Mouse (Mus musculus) thymus, postnatal 25 days (tissue): Measurements from ENCODE around the gene Actr3b.
"Not testable (repeated sequence)": the region's sequence is repeated elsewhere in the genome, so short reads cannot be mapped to it uniquely, and the experiment has no call there.

Experiments used
- DNase-seq: peaks from one replicate; pipeline ENCODE4 v3.0.0; 2022

Gene Actr3b

GRCm38 (mm10) chr5:25791570-25791969 is 31.8 kb downstream of the Actr3b start:
- DNase-seq, result no peak

- DNase-seq, result no peak
Measured at GRCm38 (mm10) chr5:25797776-25798175, 38.0 kb downstream of the Actr3b start.

GRCm38 (mm10) chr5:25800929-25801328 is 41.1 kb downstream of the Actr3b start:
- DNase-seq, result no peak

- DNase-seq, result no peak
Measured at GRCm38 (mm10) chr5:25801744-25802143, 41.9 kb downstream of the Actr3b start.

GRCm38 (mm10) chr5:25804569-25804968 is 44.8 kb downstream of the Actr3b start:
- no peak for DNase-seq

DNA sequence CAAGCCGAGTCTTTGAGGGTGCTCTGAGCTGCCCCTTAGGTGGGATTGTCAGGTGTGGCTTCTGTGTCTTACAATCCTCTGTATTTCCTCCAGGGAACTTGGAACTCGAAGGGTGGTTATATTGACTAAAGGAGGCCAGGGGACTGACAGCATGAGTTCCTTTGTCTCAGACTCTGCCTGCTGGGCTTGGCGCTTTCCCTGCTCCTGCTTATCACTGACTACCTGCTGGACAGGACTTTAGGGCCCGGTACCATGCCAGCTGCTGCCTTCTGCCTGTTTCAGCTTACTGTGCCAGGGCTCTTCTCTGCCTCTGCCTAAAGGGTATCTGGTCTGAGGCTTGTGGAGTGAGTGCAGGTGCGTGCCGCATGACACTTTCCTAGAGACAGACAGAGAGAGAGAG is 53.1 kb downstream of the Actr3b start:
- no peak for DNase-seq

DNA sequence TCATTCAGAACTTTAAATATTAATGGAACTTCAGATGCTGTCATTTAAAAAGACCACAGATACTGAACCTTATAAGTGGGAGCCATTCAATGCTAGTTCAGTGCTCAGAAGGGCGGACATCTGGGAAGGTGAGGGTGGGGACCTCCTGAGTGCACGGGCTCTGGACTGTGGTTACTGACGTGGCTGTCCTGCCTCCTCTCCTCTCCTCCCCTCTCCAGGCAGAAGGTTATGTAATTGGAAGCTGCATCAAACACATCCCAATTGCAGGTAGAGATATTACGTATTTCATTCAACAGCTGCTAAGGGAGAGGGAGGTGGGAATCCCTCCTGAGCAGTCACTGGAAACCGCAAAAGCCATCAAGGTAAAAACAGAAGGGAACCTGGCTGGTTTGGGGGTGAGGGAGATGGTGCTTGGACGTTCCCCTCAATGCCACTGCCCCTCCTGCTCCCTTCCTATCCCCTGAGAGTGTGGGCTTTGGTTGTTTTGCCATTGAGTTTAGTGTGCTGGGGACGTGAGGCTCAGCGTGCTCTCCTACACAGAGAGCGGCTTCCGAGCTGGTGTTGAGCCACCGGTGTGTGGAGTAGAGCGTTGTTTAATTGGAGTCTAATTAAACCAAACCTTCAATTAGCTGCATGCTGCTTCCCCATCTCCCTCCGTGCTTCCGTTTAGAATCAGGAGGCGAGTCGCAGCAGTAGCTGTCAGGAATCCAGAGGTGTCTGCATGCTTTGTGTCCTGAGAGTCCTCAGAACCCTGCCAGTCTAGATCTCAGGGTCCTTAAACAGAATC is 69.7 kb downstream of the Actr3b start:
- no peak for DNase-seq

- DNase-seq, result no peak
Measured at GRCm38 (mm10) chr5:25830802-25831201, 71.0 kb downstream of the Actr3b start.

DNA sequence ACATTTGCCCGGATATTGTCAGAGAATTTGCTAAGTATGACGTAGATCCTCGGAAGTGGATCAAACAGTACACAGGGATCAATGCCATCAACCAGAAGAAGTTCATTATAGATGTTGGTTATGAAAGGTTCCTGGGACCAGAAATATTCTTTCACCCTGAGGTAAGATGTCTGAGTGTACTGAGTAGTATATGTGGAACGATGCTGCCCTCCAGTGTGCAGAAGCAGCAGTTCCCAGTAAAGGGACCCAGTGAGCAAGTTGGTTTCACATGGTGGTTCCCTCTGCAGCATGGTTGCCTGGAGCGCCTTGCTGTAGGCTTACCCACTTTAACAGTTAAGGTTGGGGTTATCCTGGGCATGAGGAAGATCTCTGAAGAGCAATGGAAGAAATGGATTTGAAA is 71.8 kb downstream of the Actr3b start:
- peak; percentile 18 for DNase-seq

DNA sequence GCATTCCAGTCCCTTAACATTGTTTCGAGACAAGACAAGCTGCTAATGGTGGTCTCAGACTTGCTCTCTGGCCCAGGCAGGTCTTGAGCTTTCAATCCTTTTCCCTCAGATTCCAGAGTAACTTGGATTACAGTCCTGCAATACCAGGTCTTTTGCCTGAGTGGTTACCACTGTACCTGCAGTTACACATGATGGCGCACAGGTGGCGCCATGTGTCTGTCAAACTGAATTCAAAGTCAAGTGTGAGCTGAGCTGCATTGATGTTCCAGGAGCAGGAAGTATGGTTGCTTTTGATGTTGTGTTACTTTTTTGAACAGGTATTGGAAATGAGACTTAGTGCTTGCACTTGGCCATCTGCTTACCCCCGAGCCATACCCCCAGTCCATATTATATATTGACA is 79.6 kb downstream of the Actr3b start:
- DNase-seq, result peak; percentile 42

- no peak for DNase-seq
Measured at GRCm38 (mm10) chr5:25846558-25846957, 86.8 kb downstream of the Actr3b start.

DNA sequence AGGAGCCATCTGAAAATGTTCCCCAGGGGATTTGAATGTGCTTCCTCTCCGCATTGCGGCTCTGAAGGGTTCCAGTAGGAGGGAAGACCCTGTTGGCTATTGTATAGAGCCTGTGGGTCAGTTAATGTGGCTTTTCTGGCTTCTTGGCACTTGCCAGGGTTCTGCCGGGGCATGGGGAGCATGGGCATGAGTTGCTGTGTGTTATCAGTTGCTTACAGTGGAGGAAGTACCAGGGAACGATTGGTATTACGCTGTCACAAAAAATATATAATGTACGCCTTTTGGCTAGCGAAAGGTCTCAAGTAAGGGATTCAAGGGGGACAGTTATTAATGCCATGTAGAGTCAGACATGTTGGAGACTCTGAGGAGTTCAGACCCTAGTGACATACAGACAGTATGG is 87.4 kb downstream of the Actr3b start:
- no peak for DNase-seq

DNA sequence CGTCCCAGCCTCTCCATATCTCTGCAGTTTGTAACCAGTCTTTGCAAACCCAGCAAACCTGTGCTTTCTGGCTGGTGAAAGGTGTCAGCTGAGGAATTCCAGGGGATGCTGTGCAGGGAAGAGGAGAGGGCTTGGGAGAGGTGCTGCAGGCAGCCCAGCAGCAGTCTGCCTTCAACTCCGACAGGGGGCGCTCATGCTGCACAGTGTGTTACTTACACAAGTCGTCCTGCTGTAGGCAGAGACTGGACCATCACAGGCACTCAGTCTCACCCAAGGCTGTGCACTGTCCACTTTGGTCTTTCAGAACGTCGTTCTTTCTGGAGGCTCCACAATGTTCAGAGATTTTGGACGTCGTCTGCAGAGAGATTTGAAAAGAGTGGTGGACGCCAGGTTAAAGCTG is 88.3 kb downstream of the Actr3b start:
- peak; percentile 9 for DNase-seq

GRCm38 (mm10) chr5:25866201-25866600 is 106.4 kb downstream of the Actr3b start:
- no peak for DNase-seq

- DNase-seq, result no peak
Measured at GRCm38 (mm10) chr5:25869880-25870279, 110.1 kb downstream of the Actr3b start.

GRCm38 (mm10) chr5:25870632-25871031 is 110.8 kb downstream of the Actr3b start:
- DNase-seq, result no peak

- no peak for DNase-seq
Measured at GRCm38 (mm10) chr5:25871342-25872023, 111.7 kb downstream of the Actr3b start.

GRCm38 (mm10) chr5:25873046-25873445 is 113.2 kb downstream of the Actr3b start:
- no peak for DNase-seq

DNA sequence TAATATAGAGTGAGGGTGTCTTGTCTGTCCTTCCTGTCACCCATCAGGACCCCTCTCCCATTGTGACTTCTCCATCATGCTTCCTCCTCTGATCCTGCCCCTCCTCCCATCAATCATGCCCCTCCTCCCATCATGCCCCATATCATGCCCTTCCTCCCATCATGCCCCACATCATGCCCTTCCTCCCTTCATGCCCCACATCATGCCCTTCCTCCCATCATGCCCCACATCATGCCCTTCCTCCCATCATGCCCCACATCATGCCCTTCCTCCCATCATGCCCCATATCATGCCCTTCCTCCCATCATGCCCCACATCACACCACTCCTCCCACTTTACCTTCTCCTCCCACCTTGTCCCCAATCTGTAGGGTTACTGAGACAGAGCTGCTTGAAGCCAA is 116.1 kb downstream of the Actr3b start:
- not testable (repeated sequence) for DNase-seq

DNA sequence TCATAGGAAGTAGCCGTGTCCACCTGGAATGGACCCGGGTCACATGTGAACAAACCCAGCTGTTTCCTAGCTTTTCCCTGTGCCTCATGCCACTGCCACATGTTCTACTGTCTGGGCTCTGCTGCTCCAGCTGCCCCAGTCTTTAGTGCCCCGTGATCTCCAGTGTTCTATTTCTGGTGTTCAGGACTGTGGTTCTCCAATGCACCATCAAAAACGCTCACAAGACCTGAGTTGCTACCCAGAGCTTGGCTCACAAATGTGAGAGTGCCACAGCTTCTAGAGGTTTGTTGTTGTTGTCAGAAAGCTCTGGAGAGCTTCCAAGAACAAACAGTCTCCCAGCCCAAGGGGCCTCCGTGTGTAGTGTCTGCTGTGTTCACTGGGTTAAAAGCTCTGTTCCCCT is 117.5 kb downstream of the Actr3b start:
- no peak for DNase-seq

GRCm38 (mm10) chr5:25877996-25878395 is 118.2 kb downstream of the Actr3b start:
- no peak for DNase-seq

GRCm38 (mm10) chr5:25886708-25887107 is 126.9 kb downstream of the Actr3b start:
- no peak for DNase-seq

DNA sequence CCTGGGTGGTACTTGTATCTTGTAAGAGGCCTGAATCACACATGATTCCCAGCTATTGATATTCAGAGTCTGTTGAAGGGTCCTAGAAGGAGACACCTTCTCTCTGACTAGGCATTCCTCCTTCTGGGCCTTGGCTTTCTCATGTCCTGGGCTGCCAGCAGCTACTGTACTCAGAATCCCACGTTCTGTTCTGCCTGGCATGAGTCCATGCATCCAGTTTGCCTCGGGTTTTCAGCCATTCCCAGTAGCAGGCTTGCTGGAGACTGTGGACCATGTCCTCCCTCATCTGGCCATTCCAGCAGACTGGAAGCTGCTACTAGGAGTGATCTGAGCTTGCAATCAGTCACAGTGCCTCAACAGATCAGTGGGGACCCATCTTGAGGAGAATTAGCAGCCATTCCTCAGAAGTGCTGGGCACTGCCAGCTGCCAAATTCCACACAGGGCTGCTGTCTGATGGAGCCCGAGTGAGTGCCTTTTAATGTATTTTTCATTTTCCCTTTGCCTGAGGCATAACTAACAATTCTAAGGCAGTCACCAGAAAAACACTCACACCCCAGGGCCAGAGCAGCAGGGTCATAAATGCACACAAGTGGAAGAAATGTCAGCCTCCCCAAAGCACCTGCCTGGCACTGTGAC is 130.1 kb downstream of the Actr3b start:
- DNase-seq, result no peak

DNA sequence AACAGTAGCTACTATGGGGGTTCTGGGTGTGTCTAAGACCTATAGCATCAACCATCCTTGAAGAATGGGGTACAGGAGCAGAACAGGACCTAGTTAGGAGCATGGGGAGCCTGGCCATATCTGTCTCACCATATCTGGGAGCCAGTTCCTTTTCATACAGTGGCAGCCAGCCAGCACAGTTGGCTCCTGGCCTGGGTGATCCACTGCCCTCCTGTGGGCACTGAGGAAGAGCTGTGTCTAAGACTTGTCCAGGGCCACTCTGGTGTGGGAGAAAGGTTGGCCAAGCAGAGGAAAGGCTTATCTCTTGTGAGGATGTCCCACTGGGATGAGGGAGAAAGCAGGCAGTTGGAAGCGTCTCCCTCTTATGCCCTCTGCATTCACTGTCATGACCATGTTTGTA is 131.5 kb downstream of the Actr3b start:
- DNase-seq, result no peak
